Mouse (Mus musculus) hindbrain, embryonic 15.5 days (tissue): Measurements from ENCODE around the gene Diaph3. TPM values are rescaled to one million over a fixed set of nuclear protein-coding genes. Genes with fewer than 3 reads are reported as not detected.

Experiments
- ATAC-seq: fragments of 200-750 bp; cut with Nextera tagmentation; 2 replicates; pipeline ENCODE4 v1.8.0; 2017; ENCODE audit warnings: low read depth, moderate number of reproducible peaks, moderate TSS enrichment; ENCODE audit not compliant: low FRiP score
- H3K27ac ChIP-seq: fragments of 300-500 bp; sonication (generic); replicated peaks from 2 replicates; pipeline ENCODE4 v1.5.1; 2015; ENCODE audit warnings: mild to moderate bottlenecking, inconsistent platforms
- H3K27me3 ChIP-seq: fragments of 300-500 bp; sonication (generic); 2 replicates; pipeline ENCODE4 v1.6.1; 2015; ENCODE audit warnings: control low read depth, inconsistent platforms
- H3K36me3 ChIP-seq: fragments of 300-500 bp; sonication (generic); 2 replicates; pipeline ENCODE4 v1.6.1; 2015; ENCODE audit warnings: control low read depth, inconsistent platforms
- H3K4me1 ChIP-seq: fragments of 300-500 bp; sonication (generic); replicated peaks from 2 replicates; pipeline ENCODE4 v1.6.1; 2015; ENCODE audit warnings: control low read depth, inconsistent platforms
- H3K4me2 ChIP-seq: fragments of 300-500 bp; sonication (generic); 2 replicates; pipeline ENCODE4 v1.6.1; 2015; ENCODE audit warnings: moderate library complexity, mild to moderate bottlenecking, inconsistent platforms
- H3K4me3 ChIP-seq: fragments of 300-500 bp; sonication (generic); 2 replicates; pipeline ENCODE4 v1.5.1; 2015; ENCODE audit warnings: mild to moderate bottlenecking, inconsistent platforms
- H3K9ac ChIP-seq: fragments of 300-500 bp; sonication (generic); 2 replicates; pipeline ENCODE4 v1.6.1; 2015; ENCODE audit warnings: inconsistent platforms
- H3K9me3 ChIP-seq: fragments of 300-500 bp; sonication (generic); 2 replicates; pipeline ENCODE4 v1.6.1; 2016; ENCODE audit warnings: control low read depth, inconsistent platforms
- WGBS: fragments of 180-500 bp; shearing (Covaris S2); methylation state at CpG from one replicate; pipeline ENCODE4 v1.1.7; 2015; 5-methylcytosine and 5-hydroxymethylcytosine counted together
- polyA plus RNA-seq: library from polyadenylated mRNA; unstranded; fragments of >200 nt; fragmentation: Nextera tagmentation; extraction: Ambion mirVana; gene quantifications from 2 replicates; pipeline ENCODE4 v1.2.1, GENCODE M21; 2015

Diaph3 gene
- polyA plus RNA-seq, 1 experiment from 2014 or later: 3.7 TPM

GRCm38 (mm10) chr14:86714088-86714690 is 426.8 kb downstream of the Diaph3 start:
- H3K4me1 ChIP-seq: no peaks in the 10 kb centered on the region
- 91% methylated on average over 2 of the region's 2 CpGs for WGBS
- H3K27me3 ChIP-seq: no peaks in the 10 kb centered on the region
- H3K4me3 ChIP-seq: no peak overlapping the region
- H3K4me2 ChIP-seq: no peak overlapping the region
- H3K9me3 ChIP-seq: no peaks in the 10 kb centered on the region
- no peak overlapping the region for H3K9ac ChIP-seq
- no peak for ATAC-seq
- no peaks in the 10 kb centered on the region for H3K36me3 ChIP-seq
- H3K27ac ChIP-seq: no peak overlapping the region

GRCm38 (mm10) chr14:86704080-86704479 is 437.0 kb downstream of the Diaph3 start:
- Histone ChIP-seq H3K4me2 (no peak overlapping the region), H3K9ac (no peak overlapping the region), H3K4me3 (no peak overlapping the region), H3K36me3 (no peaks in the 10 kb centered on the region), H3K27me3 (no peaks in the 10 kb centered on the region), H3K4me1 (no peaks in the 10 kb centered on the region), H3K27ac (no peak overlapping the region), H3K9me3 (no peaks in the 10 kb centered on the region)
- WGBS: 78% methylated on average over 3 of the region's 3 CpGs
- no peak for ATAC-seq

GRCm38 (mm10) chr14:86701145-86701544 is 439.9 kb downstream of the Diaph3 start:
- no peak overlapping the region for H3K4me3 ChIP-seq
- H3K9me3 ChIP-seq: no peaks in the 10 kb centered on the region
- WGBS: 70% methylated on average over 4 of the region's 4 CpGs
- H3K9ac ChIP-seq: no peak overlapping the region
- no peaks in the 10 kb centered on the region for H3K36me3 ChIP-seq
- no peaks in the 10 kb centered on the region for H3K4me1 ChIP-seq
- H3K27ac ChIP-seq: no peak overlapping the region
- ATAC-seq: no peak
- no peaks in the 10 kb centered on the region for H3K27me3 ChIP-seq
- H3K4me2 ChIP-seq: no peak overlapping the region

- ATAC-seq: no peak
- no peak overlapping the region for H3K4me2 ChIP-seq
- no peaks in the 10 kb centered on the region for H3K4me1 ChIP-seq
- H3K9ac ChIP-seq: no peak overlapping the region
- WGBS: 87% methylated on average over 1 of the region's 1 CpGs
- no peaks in the 10 kb centered on the region for H3K9me3 ChIP-seq
- H3K27ac ChIP-seq: no peak overlapping the region
- H3K36me3 ChIP-seq: no peaks in the 10 kb centered on the region
- no peak overlapping the region for H3K4me3 ChIP-seq
- H3K27me3 ChIP-seq: no peaks in the 10 kb centered on the region
These were observed 443.1 kb downstream of the Diaph3 start for GRCm38 (mm10) chr14:86697887-86698286.

GRCm38 (mm10) chr14:86692714-86693113 is 448.3 kb downstream of the Diaph3 start:
- H3K36me3 ChIP-seq: no peaks in the 10 kb centered on the region
- WGBS: 71% methylated on average over 4 of the region's 4 CpGs
- H3K4me3 ChIP-seq: no peak overlapping the region
- no peaks in the 10 kb centered on the region for H3K27me3 ChIP-seq
- ATAC-seq: no peak
- no peak overlapping the region for H3K9ac ChIP-seq
- no peaks in the 10 kb centered on the region for H3K9me3 ChIP-seq
- H3K4me2 ChIP-seq: no peak overlapping the region
- no peak overlapping the region for H3K27ac ChIP-seq
- H3K4me1 ChIP-seq: no peaks in the 10 kb centered on the region

- WGBS: 54% methylated on average over 5 of the region's 5 CpGs
These were observed 449.7 kb downstream of the Diaph3 start for GRCm38 (mm10) chr14:86691298-86691697.

GRCm38 (mm10) chr14:86684585-86685503 is 456.2 kb downstream of the Diaph3 start:
- Histone ChIP-seq H3K4me3 (no peak overlapping the region), H3K9me3 (no peaks in the 10 kb centered on the region), H3K4me2 (peak overlapping the region; percentile 33), H3K4me1 (peaks cover 13% of the 10 kb centered on the region), H3K9ac (no peak overlapping the region), H3K27ac (peak overlapping the region; percentile 73), H3K36me3 (no peaks in the 10 kb centered on the region), H3K27me3 (no peaks in the 10 kb centered on the region)
- WGBS: 33% methylated on average over 11 of the region's 11 CpGs
- ATAC-seq: peak; percentile 79

More at GRCm38 (mm10) chr14:86691298-86691697, 449.7 kb downstream of the Diaph3 start:
- H3K4me3 ChIP-seq: no peak overlapping the region
- no peaks in the 10 kb centered on the region for H3K36me3 ChIP-seq
- H3K4me2 ChIP-seq: no peak overlapping the region
- no peaks in the 10 kb centered on the region for H3K4me1 ChIP-seq
- H3K27ac ChIP-seq: no peak overlapping the region
- H3K9ac ChIP-seq: no peak overlapping the region
- H3K9me3 ChIP-seq: no peaks in the 10 kb centered on the region
- H3K27me3 ChIP-seq: no peaks in the 10 kb centered on the region
- no peak for ATAC-seq

- no peak overlapping the region for H3K4me3 ChIP-seq
- no peaks in the 10 kb centered on the region for H3K36me3 ChIP-seq
- H3K9ac ChIP-seq: no peak overlapping the region
- peaks cover 20% of the 10 kb centered on the region for H3K4me1 ChIP-seq
- no peak overlapping the region for H3K27ac ChIP-seq
- ATAC-seq: no peak
- H3K27me3 ChIP-seq: no peaks in the 10 kb centered on the region
- H3K9me3 ChIP-seq: no peaks in the 10 kb centered on the region
- no peak overlapping the region for H3K4me2 ChIP-seq
These were observed 459.1 kb downstream of the Diaph3 start for GRCm38 (mm10) chr14:86681951-86682350.

- Histone ChIP-seq H3K27me3 (no peaks in the 10 kb centered on the region), H3K27ac (no peak overlapping the region), H3K4me3 (no peak overlapping the region), H3K36me3 (no peaks in the 10 kb centered on the region), H3K9me3 (no peaks in the 10 kb centered on the region), H3K9ac (no peak overlapping the region), H3K4me2 (no peak overlapping the region), H3K4me1 (peaks cover 12% of the 10 kb centered on the region; the same call in 1 of the 2 replicates)
- no peak for ATAC-seq
- WGBS: 91% methylated on average over 3 of the region's 3 CpGs
These were observed 462.0 kb downstream of the Diaph3 start for GRCm38 (mm10) chr14:86678992-86679391.

- Histone ChIP-seq H3K9ac (no peak overlapping the region), H3K4me1 (peaks cover 12% of the 10 kb centered on the region; the same call in 1 of the 2 replicates), H3K4me3 (no peak overlapping the region), H3K4me2 (no peak overlapping the region), H3K27ac (no peak overlapping the region), H3K27me3 (no peaks in the 10 kb centered on the region), H3K9me3 (no peaks in the 10 kb centered on the region), H3K36me3 (no peaks in the 10 kb centered on the region)
- ATAC-seq: peak; percentile 62; the same call in 1 of the 2 replicates
- 41% methylated on average over 5 of the region's 5 CpGs for WGBS
These were observed 462.8 kb downstream of the Diaph3 start for GRCm38 (mm10) chr14:86678179-86678780.

- Histone ChIP-seq H3K4me2 (0 out of 2 replicates have a peak overlapping the region, but pooled peaks have one; percentile 17), H3K27me3 (no peaks in the 10 kb centered on the region), H3K9me3 (no peaks in the 10 kb centered on the region), H3K36me3 (no peaks in the 10 kb centered on the region), H3K9ac (no peak overlapping the region), H3K27ac (peak overlapping the region; percentile 20; the same call in 1 of the 2 replicates), H3K4me3 (no peak overlapping the region), H3K4me1 (peaks cover 12% of the 10 kb centered on the region; the same call in 1 of the 2 replicates)
- 11% methylated on average over 6 of the region's 6 CpGs for WGBS
- peak; percentile 38; the same call in 1 of the 2 replicates for ATAC-seq
These were observed 464.0 kb downstream of the Diaph3 start for GRCm38 (mm10) chr14:86677015-86677414.

- H3K4me2 ChIP-seq: no peak overlapping the region
- 75% methylated on average over 8 of the region's 8 CpGs for WGBS
- peaks cover 12% of the 10 kb centered on the region; the same call in 1 of the 2 replicates for H3K4me1 ChIP-seq
- no peak overlapping the region for H3K4me3 ChIP-seq
- H3K36me3 ChIP-seq: no peaks in the 10 kb centered on the region
- ATAC-seq: no peak
- no peak overlapping the region for H3K27ac ChIP-seq
- no peaks in the 10 kb centered on the region for H3K9me3 ChIP-seq
- H3K27me3 ChIP-seq: no peaks in the 10 kb centered on the region
- H3K9ac ChIP-seq: no peak overlapping the region
These were observed 465.7 kb downstream of the Diaph3 start for GRCm38 (mm10) chr14:86675314-86675713.
